Mouse (Mus musculus): ENCODE measurements around the gene Gm28048. TPM values are rescaled to one million over a fixed set of nuclear protein-coding genes. Genes with fewer than 3 reads are reported as not detected.

The Gm28048 gene
- polyA plus RNA-seq, 1 experiment from 2014 or later: 6.9 TPM

GRCm38 (mm10) chr11:22846960-22847731 lies 134.7 kb downstream of the Gm28048 start:
- Histone ChIP-seq H3K36me3 (no peaks in the 10 kb centered on the region), H3K9me3 (replicated peaks) (no peaks in the 10 kb centered on the region), H3K27ac (no peak overlapping the region), H3K4me2 (no peak overlapping the region), H3K9ac (no peak overlapping the region), H3K4me3 (no peak overlapping the region), H3K27me3 (no peaks in the 10 kb centered on the region), H3K4me1 (replicated peaks) (peaks cover 56% of the 10 kb centered on the region)
- ATAC-seq (replicated peaks; ENCODE audit: insufficient number of reproducible peaks, insufficient read depth, low FRiP score, low read depth): no peak
- WGBS: 46% methylated on average over 8 of the region's 8 CpGs

DNA sequence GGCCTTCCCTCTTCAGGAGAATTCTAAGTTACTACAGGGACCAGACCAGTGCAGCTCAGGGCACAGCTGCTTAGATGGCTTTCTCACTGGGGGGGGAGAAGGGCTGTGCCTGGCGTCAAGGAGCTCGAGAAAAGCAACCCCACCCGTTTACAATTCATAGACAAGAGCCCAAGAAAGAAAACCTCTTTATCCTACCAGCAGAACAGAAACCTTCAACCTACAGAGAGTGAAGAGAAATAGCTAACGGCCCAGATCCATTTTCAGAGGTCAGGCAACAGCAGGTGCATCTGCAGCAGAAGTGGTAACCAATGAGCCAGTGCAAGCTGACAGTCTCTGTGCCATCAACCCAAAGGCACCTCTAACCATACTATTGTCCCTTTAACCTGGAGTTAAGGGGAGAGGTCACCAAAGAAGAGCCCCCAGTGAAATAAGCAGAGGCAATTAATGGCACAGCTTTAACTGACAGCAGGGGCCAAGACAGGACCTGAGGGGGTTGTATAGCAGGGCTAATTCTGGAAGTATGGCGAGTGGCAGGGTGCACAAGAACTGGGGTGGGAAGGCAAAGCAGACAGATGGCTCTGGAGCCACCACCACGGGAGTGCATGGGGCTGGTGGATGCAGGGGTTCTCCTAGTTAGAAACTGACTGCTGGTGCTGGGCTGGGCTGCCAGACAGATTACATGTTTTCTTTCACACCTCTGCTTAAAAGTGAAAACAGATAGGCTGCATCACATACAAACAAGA lies 135.6 kb downstream of the Gm28048 start:
- no peak for ATAC-seq (replicated peaks; ENCODE audit: insufficient number of reproducible peaks, insufficient read depth, low FRiP score, low read depth)

DNA sequence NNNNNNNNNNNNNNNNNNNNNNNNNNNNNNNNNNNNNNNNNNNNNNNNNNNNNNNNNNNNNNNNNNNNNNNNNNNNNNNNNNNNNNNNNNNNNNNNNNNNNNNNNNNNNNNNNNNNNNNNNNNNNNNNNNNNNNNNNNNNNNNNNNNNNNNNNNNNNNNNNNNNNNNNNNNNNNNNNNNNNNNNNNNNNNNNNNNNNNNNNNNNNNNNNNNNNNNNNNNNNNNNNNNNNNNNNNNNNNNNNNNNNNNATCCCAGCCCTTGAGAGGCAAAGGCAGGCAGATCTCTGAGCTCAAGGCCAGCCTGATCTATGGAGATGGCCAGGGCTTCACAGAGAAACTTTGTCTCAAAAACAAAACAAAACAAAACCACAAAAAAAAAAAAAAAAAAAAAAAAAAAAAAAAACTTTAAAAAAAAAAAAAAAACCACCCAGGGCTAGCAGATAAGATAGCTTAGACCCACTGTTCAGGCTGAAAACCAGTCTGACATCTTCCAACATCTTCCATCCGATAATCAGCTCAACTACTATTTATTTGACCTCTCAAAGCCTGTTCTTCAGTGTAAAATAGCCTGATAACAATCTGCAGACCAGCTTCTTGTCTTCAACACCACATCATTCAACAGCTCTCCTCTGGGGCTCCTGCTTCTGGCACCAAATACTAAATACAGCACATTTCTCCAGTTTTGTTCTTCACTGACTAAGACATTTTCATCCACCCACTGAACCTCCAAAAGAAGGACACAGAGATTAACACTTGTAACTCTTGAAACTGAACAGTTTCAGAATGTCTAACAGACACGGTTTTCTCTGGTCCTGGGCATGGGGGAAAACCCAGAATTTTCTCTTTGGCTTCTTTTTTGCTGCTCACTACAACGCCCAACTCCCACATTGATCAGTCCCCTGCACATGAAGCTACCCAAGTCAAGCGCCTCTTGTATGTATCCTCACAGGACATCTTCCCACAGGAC lies 136.9 kb downstream of the Gm28048 start:
- ATAC-seq (replicated peaks; ENCODE audit: insufficient number of reproducible peaks, insufficient read depth, low FRiP score, low read depth): no peak
- Histone ChIP-seq H3K4me3 (no peak overlapping the region), H3K27ac (no peak overlapping the region), H3K4me1 (replicated peaks) (peaks cover 43% of the 10 kb centered on the region), H3K9ac (no peak overlapping the region), H3K9me3 (replicated peaks) (no peaks in the 10 kb centered on the region), H3K27me3 (no peaks in the 10 kb centered on the region), H3K36me3 (no peaks in the 10 kb centered on the region), H3K4me2 (no peak overlapping the region)
- WGBS: 55% methylated on average over 4 of the region's 4 CpGs

More for the DNA sequence above, 135.6 kb downstream of the Gm28048 start:
- Histone ChIP-seq H3K36me3 (no peaks in the 10 kb centered on the region), H3K27ac (no peak overlapping the region; the same call in 1 of the 2 replicates), H3K9me3 (replicated peaks) (no peaks in the 10 kb centered on the region), H3K4me2 (no peak overlapping the region), H3K27me3 (no peaks in the 10 kb centered on the region), H3K9ac (no peak overlapping the region), H3K4me1 (replicated peaks) (peaks cover 54% of the 10 kb centered on the region), H3K4me3 (no peak overlapping the region)
- WGBS: 62% methylated on average over 6 of the region's 6 CpGs

DNA sequence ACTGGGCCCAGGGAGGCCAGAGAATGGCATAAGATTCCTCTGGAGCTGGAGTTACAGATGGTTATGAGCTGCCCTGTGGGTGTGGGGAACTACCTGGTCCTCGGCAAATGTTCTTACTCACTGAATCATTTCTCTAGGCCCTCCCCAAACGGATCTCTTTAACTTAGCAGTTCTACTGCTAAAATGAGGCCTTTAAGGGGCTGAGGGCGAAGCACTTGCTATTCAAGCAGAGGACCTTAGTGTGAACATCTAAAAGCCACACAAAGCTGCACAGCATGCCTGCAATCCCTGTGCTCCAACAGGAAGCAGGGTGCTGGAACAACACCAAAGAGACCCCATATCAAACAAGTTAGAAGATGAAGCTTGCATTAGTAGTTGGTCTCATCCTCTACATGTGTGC lies 142.4 kb downstream of the Gm28048 start:
- Histone ChIP-seq H3K27me3 (no peaks in the 10 kb centered on the region), H3K4me2 (no peak overlapping the region), H3K36me3 (no peaks in the 10 kb centered on the region), H3K4me3 (no peak overlapping the region), H3K9ac (no peak overlapping the region), H3K4me1 (replicated peaks) (peaks cover 4% of the 10 kb centered on the region; the same call in 1 of the 2 replicates), H3K27ac (no peak overlapping the region), H3K9me3 (replicated peaks) (no peaks in the 10 kb centered on the region)
- WGBS: 80% methylated on average over 3 of the region's 3 CpGs
- no peak for ATAC-seq (replicated peaks; ENCODE audit: insufficient number of reproducible peaks, insufficient read depth, low FRiP score, low read depth)

DNA sequence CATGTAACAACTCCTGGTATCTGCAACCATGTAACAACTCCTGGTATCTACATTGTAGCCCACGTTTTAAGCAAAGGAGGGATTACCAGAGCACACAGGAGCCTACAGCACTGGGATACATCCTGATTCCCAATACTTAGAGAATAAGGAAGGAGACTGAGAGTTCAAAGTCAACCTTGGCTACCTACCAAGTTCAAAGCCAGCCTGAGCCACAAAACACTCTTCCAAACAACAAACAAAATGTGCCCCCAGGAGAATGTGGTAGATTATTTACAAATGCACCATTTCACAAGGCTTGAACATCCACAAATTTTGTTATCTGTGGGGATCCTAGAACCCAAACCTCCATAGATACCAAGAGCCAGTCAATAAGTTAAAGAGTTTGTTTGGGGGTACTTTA lies 143.5 kb downstream of the Gm28048 start:
- no peaks in the 10 kb centered on the region for H3K36me3 ChIP-seq
- no peak overlapping the region for H3K9ac ChIP-seq
- WGBS: 47% methylated on average over 1 of the region's 1 CpGs
- peaks cover 4% of the 10 kb centered on the region; the same call in 1 of the 2 replicates for H3K4me1 ChIP-seq (replicated peaks)
- H3K27me3 ChIP-seq: no peaks in the 10 kb centered on the region
- no peak for ATAC-seq (replicated peaks; ENCODE audit: insufficient number of reproducible peaks, insufficient read depth, low FRiP score, low read depth)
- H3K4me3 ChIP-seq: no peak overlapping the region
- H3K4me2 ChIP-seq: no peak overlapping the region
- H3K27ac ChIP-seq: no peak overlapping the region
- H3K9me3 ChIP-seq (replicated peaks): no peaks in the 10 kb centered on the region

GRCm38 (mm10) chr11:22836269-22836668 lies 145.6 kb downstream of the Gm28048 start:
- no peak overlapping the region for H3K27ac ChIP-seq
- ATAC-seq (replicated peaks; ENCODE audit: insufficient number of reproducible peaks, insufficient read depth, low FRiP score, low read depth): no peak
- H3K4me2 ChIP-seq: no peak overlapping the region
- no peaks in the 10 kb centered on the region for H3K9me3 ChIP-seq (replicated peaks)
- no peaks in the 10 kb centered on the region for H3K27me3 ChIP-seq
- no peaks in the 10 kb centered on the region; the same call in 1 of the 2 replicates for H3K4me1 ChIP-seq (replicated peaks)
- no peaks in the 10 kb centered on the region for H3K36me3 ChIP-seq
- no peak overlapping the region for H3K9ac ChIP-seq
- H3K4me3 ChIP-seq: no peak overlapping the region
- 87% methylated on average over 10 of the region's 10 CpGs for WGBS

DNA sequence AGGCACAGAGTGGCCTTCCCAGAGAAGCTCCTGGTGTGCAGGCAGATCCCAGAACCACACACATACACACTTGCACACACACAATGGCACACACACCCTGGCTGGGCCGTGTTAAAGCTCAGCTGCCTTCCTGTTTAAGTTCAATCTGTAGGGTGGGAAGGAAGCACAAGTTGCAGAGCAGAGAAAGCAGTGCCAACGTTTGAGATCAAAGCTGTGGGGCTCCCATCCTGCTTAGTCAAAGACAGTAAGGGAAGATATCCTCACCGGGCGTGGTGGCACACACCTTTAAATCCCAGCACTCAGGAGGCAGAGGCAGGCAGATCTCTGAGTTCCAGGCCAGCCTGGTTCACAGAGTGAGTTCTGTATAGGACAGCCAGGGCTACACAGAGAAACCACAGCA lies 149.3 kb downstream of the Gm28048 start:
- Histone ChIP-seq H3K27me3 (no peaks in the 10 kb centered on the region), H3K9me3 (replicated peaks) (no peaks in the 10 kb centered on the region), H3K4me3 (no peak overlapping the region), H3K9ac (no peak overlapping the region), H3K27ac (no peak overlapping the region), H3K4me1 (replicated peaks) (peaks cover 6% of the 10 kb centered on the region), H3K4me2 (no peak overlapping the region), H3K36me3 (no peaks in the 10 kb centered on the region)
- WGBS: 83% methylated on average over 4 of the region's 4 CpGs
- ATAC-seq (replicated peaks; ENCODE audit: insufficient number of reproducible peaks, insufficient read depth, low FRiP score, low read depth): no peak

DNA sequence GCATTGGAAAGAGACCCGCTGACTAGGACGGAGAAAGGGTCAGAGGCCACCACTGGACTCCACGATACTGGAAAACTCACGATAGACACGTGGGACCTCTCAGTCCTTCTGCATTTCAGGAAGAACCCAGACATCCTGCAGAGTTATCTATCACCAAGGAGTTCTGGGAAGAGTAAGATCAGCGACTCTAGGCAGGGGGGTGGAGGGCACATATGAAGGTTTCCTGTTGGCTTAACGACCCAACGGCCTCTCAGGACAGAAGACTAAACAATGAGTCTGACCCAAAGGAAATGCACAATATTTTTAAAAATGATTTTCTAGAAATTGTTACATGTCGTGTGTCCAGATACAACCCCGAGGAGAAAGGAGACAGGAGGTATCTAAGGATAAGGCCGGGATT lies 150.0 kb downstream of the Gm28048 start:
- Histone ChIP-seq H3K4me1 (replicated peaks) (peaks cover 6% of the 10 kb centered on the region), H3K27me3 (no peaks in the 10 kb centered on the region), H3K27ac (no peak overlapping the region), H3K9ac (no peak overlapping the region), H3K4me2 (no peak overlapping the region), H3K9me3 (replicated peaks) (no peaks in the 10 kb centered on the region), H3K36me3 (no peaks in the 10 kb centered on the region), H3K4me3 (no peak overlapping the region)
- 75% methylated on average over 11 of the region's 11 CpGs for WGBS
- no peak for ATAC-seq (replicated peaks; ENCODE audit: insufficient number of reproducible peaks, insufficient read depth, low FRiP score, low read depth)

DNA sequence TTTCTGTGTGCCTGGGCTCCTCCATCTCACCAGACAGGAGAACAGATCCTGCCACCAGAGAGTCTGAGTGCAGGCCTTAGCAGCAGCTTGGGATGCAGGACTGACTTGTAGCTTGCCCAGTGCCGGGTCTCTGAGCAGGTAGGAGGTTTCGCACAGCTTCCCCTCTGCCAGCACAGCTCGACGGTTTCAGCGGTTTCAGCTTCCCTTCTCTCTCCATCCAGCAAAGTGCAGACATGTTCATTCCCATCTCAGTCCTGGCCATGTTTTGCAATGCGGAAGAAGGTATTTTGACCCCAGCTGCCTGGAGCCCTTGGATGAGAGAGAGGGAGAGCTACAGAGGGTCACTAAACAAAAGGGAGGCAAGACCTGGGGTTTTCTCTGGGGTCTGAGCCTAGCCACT lies 151.2 kb downstream of the Gm28048 start:
- Histone ChIP-seq H3K27me3 (no peaks in the 10 kb centered on the region), H3K4me3 (no peak overlapping the region), H3K4me2 (no peak overlapping the region), H3K4me1 (replicated peaks) (peaks cover 6% of the 10 kb centered on the region), H3K9ac (no peak overlapping the region), H3K9me3 (replicated peaks) (no peaks in the 10 kb centered on the region), H3K27ac (no peak overlapping the region), H3K36me3 (no peaks in the 10 kb centered on the region)
- no peak for ATAC-seq (replicated peaks; ENCODE audit: insufficient number of reproducible peaks, insufficient read depth, low FRiP score, low read depth)
- 59% methylated on average over 6 of the region's 6 CpGs for WGBS

GRCm38 (mm10) chr11:22830179-22830611 lies 151.7 kb downstream of the Gm28048 start:
- WGBS: 41% methylated on average over 5 of the region's 5 CpGs
- Histone ChIP-seq H3K27ac (no peak overlapping the region), H3K9ac (no peak overlapping the region), H3K4me3 (no peak overlapping the region), H3K4me1 (replicated peaks) (peaks cover 6% of the 10 kb centered on the region), H3K36me3 (no peaks in the 10 kb centered on the region), H3K4me2 (no peak overlapping the region), H3K9me3 (replicated peaks) (no peaks in the 10 kb centered on the region), H3K27me3 (no peaks in the 10 kb centered on the region)
- ATAC-seq (replicated peaks; ENCODE audit: insufficient number of reproducible peaks, insufficient read depth, low FRiP score, low read depth): no peak

All from heart, embryonic 15.5 days (tissue).